Mouse (Mus musculus): ENCODE results near the gene Vegfa. TPM values are rescaled to one million over a fixed set of nuclear protein-coding genes. Genes with fewer than 3 reads are reported as not detected.

The Vegfa gene
- polyA plus RNA-seq, 1 experiment from 2014 or later: 5.2 TPM

DNA sequence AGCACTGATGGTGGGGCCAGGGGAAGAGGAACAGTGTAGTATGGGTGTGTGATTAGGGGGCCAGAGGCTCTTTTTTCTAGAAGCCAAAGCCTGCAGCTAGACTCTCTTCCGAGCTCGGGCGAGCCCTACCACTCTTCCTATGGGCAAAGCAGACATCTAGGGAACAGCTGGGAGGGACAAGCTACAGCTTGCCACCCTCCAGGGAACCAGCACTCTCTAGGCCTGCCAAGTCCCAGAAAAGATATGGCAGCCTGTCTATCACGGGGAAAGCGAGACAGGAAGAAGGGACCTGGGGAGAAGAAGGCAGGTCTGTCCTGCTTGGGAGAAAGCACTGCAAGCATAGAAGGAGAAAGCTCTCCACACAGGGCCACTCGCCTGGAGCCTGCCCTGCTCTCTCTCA lies 9.2 kb downstream of the Vegfa start:
- H3K4me3 ChIP-seq: no peak overlapping the region
- H3K4me1 ChIP-seq: peaks cover 20% of the 10 kb centered on the region
- ATAC-seq (ENCODE audit: insufficient number of reproducible peaks, insufficient read depth, low FRiP score, low TSS enrichment): no peak
- 84% methylated on average over 6 of the region's 6 CpGs for WGBS
- H3K9me3 ChIP-seq: no peaks in the 10 kb centered on the region
- no peaks in the 10 kb centered on the region for H3K27me3 ChIP-seq
- H3K36me3 ChIP-seq: peaks cover 82% of the 10 kb centered on the region
- H3K9ac ChIP-seq: no peak overlapping the region
- no peak overlapping the region for H3K4me2 ChIP-seq (replicated peaks)
- no peak overlapping the region for H3K27ac ChIP-seq

DNA sequence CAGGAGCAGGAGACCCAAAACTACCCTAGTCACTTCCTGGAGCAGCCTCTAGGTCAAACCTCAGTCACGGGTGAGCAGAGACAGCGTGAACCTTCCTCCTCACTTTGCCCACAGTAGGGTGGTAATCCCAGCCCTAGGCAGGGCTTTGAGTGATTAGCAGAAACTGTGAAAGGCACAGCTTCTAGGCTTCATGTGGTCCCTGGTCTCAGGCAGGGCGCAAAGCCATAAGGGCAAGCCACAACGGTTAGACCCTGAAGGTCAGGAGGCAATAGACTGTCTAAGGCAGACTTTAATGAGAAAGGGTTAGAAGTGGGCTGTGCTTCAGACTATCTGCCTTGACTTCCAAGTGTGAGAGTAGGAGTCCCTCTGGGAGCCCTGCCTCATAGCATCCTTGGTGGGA lies 9.7 kb downstream of the Vegfa start:
- peaks cover 88% of the 10 kb centered on the region for H3K36me3 ChIP-seq
- 84% methylated on average over 4 of the region's 4 CpGs for WGBS
- H3K4me2 ChIP-seq (replicated peaks): no peak overlapping the region
- no peaks in the 10 kb centered on the region for H3K9me3 ChIP-seq
- no peaks in the 10 kb centered on the region for H3K27me3 ChIP-seq
- H3K4me3 ChIP-seq: no peak overlapping the region
- H3K27ac ChIP-seq: no peak overlapping the region
- no peak overlapping the region for H3K9ac ChIP-seq
- no peak for ATAC-seq (ENCODE audit: insufficient number of reproducible peaks, insufficient read depth, low FRiP score, low TSS enrichment)
- peaks cover 15% of the 10 kb centered on the region for H3K4me1 ChIP-seq

DNA sequence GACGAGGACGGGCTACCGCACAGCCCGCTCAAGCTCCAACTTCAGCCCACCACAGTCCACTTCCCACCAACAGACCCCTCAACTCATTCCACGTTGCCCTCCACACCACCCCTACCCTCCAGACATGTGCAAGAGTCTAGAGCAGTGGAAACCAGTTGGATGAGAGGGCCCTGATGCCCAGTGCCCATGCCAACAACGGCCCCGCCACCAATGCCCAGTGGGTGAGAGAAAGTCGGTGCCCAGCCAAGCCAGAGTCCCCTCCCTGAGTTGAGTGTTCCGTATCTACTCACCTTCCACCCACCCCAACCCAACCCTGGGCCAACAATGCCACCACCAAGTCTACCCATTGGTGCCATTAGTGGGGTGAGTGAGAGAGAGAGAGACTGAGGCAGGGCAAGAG lies 10.4 kb downstream of the Vegfa start:
- H3K9me3 ChIP-seq: no peaks in the 10 kb centered on the region
- no peaks in the 10 kb centered on the region for H3K27me3 ChIP-seq
- no peak overlapping the region for H3K9ac ChIP-seq
- no peak overlapping the region for H3K27ac ChIP-seq
- no peak for ATAC-seq (ENCODE audit: insufficient number of reproducible peaks, insufficient read depth, low FRiP score, low TSS enrichment)
- 98% methylated on average over 9 of the region's 9 CpGs for whole genome bisulfite sequencing
- peaks cover 88% of the 10 kb centered on the region for H3K36me3 ChIP-seq
- no peak overlapping the region for H3K4me3 ChIP-seq
- H3K4me2 ChIP-seq (replicated peaks): no peak overlapping the region
- H3K4me1 ChIP-seq: peaks cover 9% of the 10 kb centered on the region; the same call in 1 of the 2 replicates

DNA sequence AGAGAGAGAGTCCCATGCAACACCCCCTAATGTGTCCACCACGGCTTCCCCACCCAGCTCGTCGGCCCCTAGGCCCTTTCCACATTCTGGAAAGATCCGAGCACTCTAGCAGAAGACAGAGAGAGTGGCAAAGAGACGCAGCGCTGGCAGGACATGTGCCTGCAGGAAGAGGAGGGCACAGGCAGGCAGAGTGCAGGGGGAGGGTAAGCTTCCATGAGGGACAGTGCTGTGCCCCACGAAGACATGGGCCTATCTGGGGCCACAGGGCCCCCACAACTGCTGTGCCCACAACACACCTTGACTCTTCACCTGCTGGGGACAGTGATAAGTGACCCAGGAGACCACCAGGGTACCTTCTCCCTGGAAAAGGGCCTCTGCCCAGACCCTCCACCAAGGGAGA lies 11.0 kb downstream of the Vegfa start:
- no peak overlapping the region for H3K9ac ChIP-seq
- no peak for ATAC-seq (ENCODE audit: insufficient number of reproducible peaks, insufficient read depth, low FRiP score, low TSS enrichment)
- no peak overlapping the region for H3K27ac ChIP-seq
- H3K36me3 ChIP-seq: peaks cover 92% of the 10 kb centered on the region
- WGBS: 93% methylated on average over 7 of the region's 7 CpGs
- no peaks in the 10 kb centered on the region for H3K9me3 ChIP-seq
- H3K4me3 ChIP-seq: no peak overlapping the region
- no peaks in the 10 kb centered on the region for H3K27me3 ChIP-seq
- no peak overlapping the region for H3K4me2 ChIP-seq (replicated peaks)
- 0 out of 2 replicates have a peak, but pooled peaks cover 4% of the 10 kb centered on the region for H3K4me1 ChIP-seq

DNA sequence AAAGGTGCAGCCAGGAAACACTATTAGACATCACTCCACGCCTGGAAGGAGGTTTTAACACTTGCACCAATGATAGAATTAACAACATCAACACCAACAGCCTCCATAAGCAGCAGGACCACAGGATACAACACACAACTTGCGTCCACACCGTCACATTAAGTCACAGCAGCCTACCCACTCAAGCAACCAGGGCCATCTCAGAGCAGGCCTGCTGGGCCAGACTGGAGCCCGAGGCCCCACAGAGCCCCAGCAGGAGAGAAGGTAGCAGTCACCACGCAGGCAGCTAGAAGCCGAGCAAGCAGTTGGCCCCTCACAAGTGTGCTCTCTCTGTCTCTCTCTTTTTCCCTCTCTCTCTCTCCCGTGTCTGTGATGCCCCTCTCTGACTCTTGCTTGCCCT lies 11.6 kb downstream of the Vegfa start:
- Histone ChIP-seq H3K27ac (no peak overlapping the region), H3K9ac (no peak overlapping the region), H3K27me3 (no peaks in the 10 kb centered on the region), H3K4me2 (replicated peaks) (no peak overlapping the region), H3K36me3 (peaks cover 94% of the 10 kb centered on the region), H3K4me1 (no peaks in the 10 kb centered on the region), H3K4me3 (no peak overlapping the region), H3K9me3 (no peaks in the 10 kb centered on the region)
- 80% methylated on average over 7 of the region's 7 CpGs for WGBS
- ATAC-seq (ENCODE audit: insufficient number of reproducible peaks, insufficient read depth, low FRiP score, low TSS enrichment): no peak

DNA sequence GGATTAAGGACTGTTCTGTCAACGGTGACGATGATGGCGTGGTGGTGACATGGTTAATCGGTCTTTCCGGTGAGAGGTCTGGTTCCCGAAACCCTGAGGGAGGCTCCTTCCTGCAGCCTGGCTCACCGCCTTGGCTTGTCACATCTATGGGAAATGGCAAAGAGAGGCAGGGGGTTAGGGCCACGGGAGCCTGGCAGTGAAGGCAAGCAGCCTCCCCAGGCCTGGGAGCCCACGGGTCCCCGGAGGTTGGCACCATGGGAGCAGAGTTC lies 13.5 kb downstream of the Vegfa start:
- H3K27me3 ChIP-seq: no peaks in the 10 kb centered on the region
- no peak for ATAC-seq (ENCODE audit: insufficient number of reproducible peaks, insufficient read depth, low FRiP score, low TSS enrichment)
- no peaks in the 10 kb centered on the region for H3K4me1 ChIP-seq
- H3K9me3 ChIP-seq: no peaks in the 10 kb centered on the region
- no peak overlapping the region for H3K9ac ChIP-seq
- H3K4me2 ChIP-seq (replicated peaks): no peak overlapping the region
- no peak overlapping the region for H3K4me3 ChIP-seq
- no peak overlapping the region for H3K27ac ChIP-seq
- 89% methylated on average over 10 of the region's 10 CpGs for WGBS
- peaks cover 83% of the 10 kb centered on the region for H3K36me3 ChIP-seq

DNA sequence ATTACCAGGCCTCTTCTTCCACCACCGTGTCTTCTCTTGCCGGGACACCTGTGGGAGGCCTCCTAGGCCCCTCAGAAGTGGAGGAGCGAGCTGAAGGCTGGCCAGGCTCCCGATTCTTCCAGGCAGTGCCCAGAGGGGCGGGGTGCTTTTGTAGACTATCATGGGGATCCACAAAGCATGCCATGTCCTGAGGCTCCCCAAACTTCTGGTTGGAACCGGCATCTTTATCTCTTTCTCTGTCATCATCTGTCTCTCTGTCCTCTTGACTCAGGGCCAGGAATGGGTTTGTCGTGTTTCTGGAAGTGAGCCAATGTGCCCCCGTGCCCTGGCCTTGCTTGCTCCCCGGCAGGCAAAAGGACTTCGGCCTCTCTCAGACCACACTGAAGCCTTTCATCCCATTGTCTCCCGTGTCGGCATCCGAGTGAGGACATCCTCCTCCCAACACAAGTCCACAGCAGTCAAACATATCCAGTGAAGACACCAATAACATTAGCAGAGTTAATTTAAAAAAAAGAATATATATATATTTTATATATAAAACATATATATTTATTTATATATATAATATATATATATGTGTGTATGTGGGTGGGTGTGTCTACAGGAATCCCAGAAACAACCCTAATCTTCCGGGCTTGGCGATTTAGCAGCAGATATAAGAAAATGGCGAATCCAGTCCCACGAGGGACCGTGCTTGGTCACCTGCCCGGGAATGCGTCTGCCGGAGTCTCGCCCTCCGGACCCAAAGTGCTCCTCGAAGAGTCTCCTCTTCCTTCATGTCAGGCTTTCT lies 14.0 kb downstream of the Vegfa start:
- Histone ChIP-seq H3K27me3 (no peaks in the 10 kb centered on the region), H3K27ac (no peak overlapping the region), H3K4me1 (no peaks in the 10 kb centered on the region), H3K4me2 (replicated peaks) (no peak overlapping the region), H3K36me3 (peaks cover 77% of the 10 kb centered on the region), H3K4me3 (no peak overlapping the region), H3K9me3 (no peaks in the 10 kb centered on the region), H3K9ac (no peak overlapping the region)
- 86% methylated on average over 24 of the region's 24 CpGs for WGBS
- ATAC-seq (ENCODE audit: insufficient number of reproducible peaks, insufficient read depth, low FRiP score, low TSS enrichment): no peak

DNA sequence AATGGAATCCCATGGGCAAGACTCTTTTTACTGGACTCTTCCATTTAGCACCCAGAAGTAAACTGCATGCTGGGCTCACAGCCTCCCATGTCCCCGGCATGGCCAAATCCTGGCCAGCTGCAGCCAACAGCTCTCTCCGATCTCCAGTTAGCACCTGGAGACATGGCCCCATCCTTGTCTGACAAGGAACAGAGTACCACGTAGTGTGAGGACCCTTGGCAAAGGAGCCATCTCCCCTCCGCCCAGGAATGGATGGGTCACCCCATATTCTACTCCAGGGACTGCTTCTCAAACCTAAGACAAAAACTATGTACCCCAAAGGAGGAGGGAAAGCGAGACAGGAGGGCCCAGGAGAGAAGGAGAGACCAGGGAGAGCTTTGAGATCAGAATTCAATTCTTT lies 15.6 kb downstream of the Vegfa start:
- no peak overlapping the region for H3K4me3 ChIP-seq
- H3K9ac ChIP-seq: no peak overlapping the region
- H3K9me3 ChIP-seq: no peaks in the 10 kb centered on the region
- no peaks in the 10 kb centered on the region for H3K4me1 ChIP-seq
- ATAC-seq (ENCODE audit: insufficient number of reproducible peaks, insufficient read depth, low FRiP score, low TSS enrichment): no peak
- H3K4me2 ChIP-seq (replicated peaks): no peak overlapping the region
- peaks cover 62% of the 10 kb centered on the region for H3K36me3 ChIP-seq
- H3K27me3 ChIP-seq: no peaks in the 10 kb centered on the region
- no peak overlapping the region for H3K27ac ChIP-seq
- WGBS: 92% methylated on average over 5 of the region's 5 CpGs

DNA sequence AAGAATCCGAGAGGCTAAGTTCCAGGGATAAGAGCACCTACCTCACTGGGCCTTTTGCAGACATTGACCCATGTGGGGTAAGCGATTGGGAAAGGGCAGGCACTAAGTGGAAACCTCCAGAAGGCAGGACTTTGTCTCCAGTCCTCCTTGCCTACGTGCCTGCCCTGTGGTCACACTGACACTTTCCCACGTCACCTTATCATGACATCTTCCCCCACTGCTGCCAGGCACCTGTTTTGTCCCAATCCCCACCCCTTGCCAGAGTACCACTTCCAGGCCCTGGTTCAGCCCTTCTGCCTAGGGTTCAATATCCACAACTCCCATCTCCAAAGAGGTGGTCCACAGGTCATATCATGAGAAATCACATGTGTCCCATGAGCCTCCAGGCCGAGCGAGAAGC lies 16.2 kb downstream of the Vegfa start:
- 94% methylated on average over 6 of the region's 6 CpGs for WGBS
- Histone ChIP-seq H3K36me3 (peaks cover 56% of the 10 kb centered on the region), H3K27me3 (no peaks in the 10 kb centered on the region), H3K4me2 (replicated peaks) (no peak overlapping the region), H3K27ac (no peak overlapping the region), H3K9me3 (no peaks in the 10 kb centered on the region), H3K9ac (no peak overlapping the region), H3K4me1 (no peaks in the 10 kb centered on the region), H3K4me3 (no peak overlapping the region)
- no peak for ATAC-seq (ENCODE audit: insufficient number of reproducible peaks, insufficient read depth, low FRiP score, low TSS enrichment)

DNA sequence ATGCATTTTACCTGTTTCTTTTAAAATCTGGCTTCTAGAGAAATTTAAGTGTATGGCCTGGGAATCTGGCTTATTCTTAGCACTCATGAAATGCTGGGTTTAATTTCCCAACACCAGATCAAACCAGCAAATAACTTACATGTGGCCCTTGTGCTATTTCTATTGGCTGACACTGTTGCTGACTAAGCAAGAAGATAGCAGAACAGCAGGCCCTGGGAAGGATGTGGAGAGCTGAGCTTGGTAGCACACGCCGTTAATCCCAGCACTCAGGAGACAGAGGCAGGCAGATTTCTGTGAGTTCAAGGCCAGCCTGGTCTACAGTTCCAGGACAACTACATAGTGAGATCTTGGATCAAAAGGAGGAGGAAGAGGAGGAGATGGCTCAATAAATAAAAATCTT lies 17.2 kb downstream of the Vegfa start:
- H3K9ac ChIP-seq: no peak overlapping the region
- no peak for ATAC-seq (ENCODE audit: insufficient number of reproducible peaks, insufficient read depth, low FRiP score, low TSS enrichment)
- H3K4me3 ChIP-seq: no peak overlapping the region
- H3K4me1 ChIP-seq: no peaks in the 10 kb centered on the region
- no peaks in the 10 kb centered on the region for H3K9me3 ChIP-seq
- H3K27me3 ChIP-seq: no peaks in the 10 kb centered on the region
- H3K36me3 ChIP-seq: peaks cover 45% of the 10 kb centered on the region
- H3K27ac ChIP-seq: no peak overlapping the region
- H3K4me2 ChIP-seq (replicated peaks): no peak overlapping the region
- 85% methylated on average over 2 of the region's 2 CpGs for WGBS

DNA sequence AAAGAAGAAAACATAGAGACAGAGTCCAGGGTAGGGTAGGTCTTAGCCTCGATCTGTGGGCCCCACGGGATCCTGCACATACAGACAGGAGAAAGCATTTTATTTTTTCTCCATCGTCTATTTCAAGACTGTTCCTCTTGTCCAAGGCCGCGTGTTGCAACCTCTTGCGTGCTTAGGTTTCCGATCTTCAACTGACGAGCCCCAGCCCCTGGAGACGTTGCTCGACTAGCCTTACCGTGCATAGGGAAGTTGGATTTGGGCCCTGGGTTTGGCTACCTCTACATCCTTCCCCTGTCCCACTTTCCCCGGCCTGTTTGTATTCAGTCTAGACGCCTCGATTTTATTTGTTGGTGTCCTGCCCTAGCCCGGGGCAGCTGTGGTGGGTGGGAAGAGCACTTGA lies 18.6 kb downstream of the Vegfa start:
- 84% methylated on average over 15 of the region's 15 CpGs for WGBS
- ATAC-seq (ENCODE audit: insufficient number of reproducible peaks, insufficient read depth, low FRiP score, low TSS enrichment): no peak
- Histone ChIP-seq H3K4me1 (no peaks in the 10 kb centered on the region), H3K27me3 (no peaks in the 10 kb centered on the region), H3K9ac (no peak overlapping the region), H3K36me3 (peaks cover 31% of the 10 kb centered on the region), H3K27ac (no peak overlapping the region), H3K4me2 (replicated peaks) (no peak overlapping the region), H3K9me3 (no peaks in the 10 kb centered on the region), H3K4me3 (no peak overlapping the region)

DNA sequence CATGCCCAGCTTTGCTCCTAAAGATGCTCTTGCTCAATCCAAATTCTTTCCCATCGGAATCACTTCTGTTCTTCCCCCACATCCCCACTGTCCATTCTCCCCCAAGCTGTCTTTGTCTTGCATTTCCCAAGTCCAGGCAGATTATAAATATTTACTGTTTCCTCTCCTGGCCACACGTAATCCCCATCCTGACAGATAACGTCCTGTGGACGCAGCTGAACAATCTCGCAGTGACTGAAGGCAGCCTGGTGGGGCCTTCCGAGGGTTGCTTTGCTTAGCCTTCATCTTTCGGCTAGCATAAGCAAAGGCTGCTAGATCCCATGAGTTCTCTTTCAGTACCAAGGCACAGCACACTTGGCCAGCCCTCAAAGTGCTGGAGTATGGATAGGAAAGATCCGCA lies 20.0 kb downstream of the Vegfa start:
- Histone ChIP-seq H3K4me1 (no peaks in the 10 kb centered on the region), H3K27ac (no peak overlapping the region), H3K27me3 (no peaks in the 10 kb centered on the region), H3K4me3 (no peak overlapping the region), H3K9me3 (no peaks in the 10 kb centered on the region), H3K36me3 (peaks cover 20% of the 10 kb centered on the region), H3K9ac (no peak overlapping the region), H3K4me2 (replicated peaks) (no peak overlapping the region)
- no peak for ATAC-seq (ENCODE audit: insufficient number of reproducible peaks, insufficient read depth, low FRiP score, low TSS enrichment)
- 75% methylated on average over 8 of the region's 8 CpGs for WGBS

DNA sequence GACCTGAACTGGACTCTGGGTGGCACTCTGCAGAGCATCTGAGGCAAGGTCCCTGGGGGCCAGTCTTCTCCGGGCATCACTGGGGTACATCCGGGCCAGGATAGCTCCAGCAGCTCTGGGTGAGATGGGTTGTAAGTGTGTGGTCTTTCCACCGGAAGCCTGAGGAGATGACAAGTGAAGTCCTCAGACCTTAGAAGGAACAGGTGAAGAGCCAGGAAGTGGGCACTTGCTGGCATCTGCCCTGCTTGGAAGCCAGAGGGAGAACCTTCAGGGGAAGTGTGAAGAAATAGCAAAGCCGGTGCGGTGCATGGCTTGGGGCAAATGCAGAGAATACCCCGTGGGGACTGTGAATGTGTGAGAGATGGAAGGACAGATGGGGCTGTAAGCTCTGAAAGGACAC lies 21.7 kb downstream of the Vegfa start:
- no peaks in the 10 kb centered on the region for H3K27me3 ChIP-seq
- H3K27ac ChIP-seq: no peak overlapping the region
- WGBS: 85% methylated on average over 6 of the region's 6 CpGs
- ATAC-seq (ENCODE audit: insufficient number of reproducible peaks, insufficient read depth, low FRiP score, low TSS enrichment): no peak
- H3K9me3 ChIP-seq: no peaks in the 10 kb centered on the region
- H3K4me3 ChIP-seq: no peak overlapping the region
- H3K9ac ChIP-seq: no peak overlapping the region
- H3K4me1 ChIP-seq: no peaks in the 10 kb centered on the region
- H3K4me2 ChIP-seq (replicated peaks): no peak overlapping the region
- peaks cover 6% of the 10 kb centered on the region for H3K36me3 ChIP-seq
